Mouse (Mus musculus) E14TG2a.4 (cell line): ENCODE data around the gene Clec4g.

Source experiments
- H3K27me3 ChIP-seq: 2 replicates; pipeline ENCODE4 v1.6.1; 2014; ENCODE audit warnings: low read length, control low read depth; ENCODE audit not compliant: insufficient read depth
- H3K36me3 ChIP-seq: 2 replicates; pipeline ENCODE4 v1.6.1; 2014; ENCODE audit warnings: low read length, control low read depth; ENCODE audit not compliant: insufficient read depth
- H3K4me1 ChIP-seq: replicated peaks from 2 replicates; pipeline ENCODE4 v1.6.1; 2014; ENCODE audit warnings: low read depth, low read length, control low read depth
- H3K4me3 ChIP-seq: replicated peaks from 2 replicates; pipeline ENCODE4 v1.5.1; 2014; ENCODE audit warnings: mild to moderate bottlenecking, low read length
- H3K9me3 ChIP-seq: 2 replicates; pipeline ENCODE4 v1.6.1; 2014; ENCODE audit warnings: low read length, control low read depth
- CTCF ChIP-seq: conservative IDR thresholded peaks from 2 replicates; pipeline ENCODE4 v1.5.1; 2014; ENCODE audit warnings: low read length
- NANOG ChIP-seq: IDR thresholded peaks from 2 replicates; pipeline ENCODE4 v1.6.1; 2014; ENCODE audit warnings: borderline replicate concordance, low read length, mixed read lengths
- POU5F1 ChIP-seq: IDR thresholded peaks from 2 replicates; pipeline ENCODE4 v1.6.1; 2014; ENCODE audit warnings: low read length, borderline replicate concordance

Clec4g gene

DNA sequence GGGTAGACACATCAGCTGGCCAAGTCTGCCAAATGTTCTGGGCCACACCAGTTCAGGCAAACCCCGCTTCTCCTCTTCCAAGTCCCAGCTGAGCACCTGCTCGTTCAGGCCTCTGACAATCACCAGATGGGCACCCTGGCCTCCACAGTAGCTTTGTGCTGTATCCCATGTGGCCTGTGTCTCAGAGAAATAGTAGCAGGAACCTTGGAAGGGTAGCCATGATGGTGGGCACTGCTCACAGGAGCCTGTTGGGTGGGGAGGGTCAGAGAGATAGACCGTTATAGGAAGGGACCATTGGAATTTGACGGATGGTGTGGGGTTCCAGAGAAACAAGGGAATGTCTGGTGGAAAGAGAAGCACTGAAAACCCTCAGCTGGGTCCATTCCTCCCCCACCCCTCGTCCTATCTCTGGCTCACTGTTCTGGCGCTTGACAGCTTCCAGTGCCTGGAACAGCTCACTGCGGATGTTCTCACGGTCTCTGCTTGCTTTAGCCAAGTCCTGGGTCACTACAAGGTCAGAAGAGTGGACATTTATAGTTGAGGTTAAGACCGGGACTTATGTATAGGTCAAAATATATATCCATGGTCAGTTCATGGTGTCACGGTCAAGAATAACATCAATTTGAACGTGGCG, 3.0 kb downstream of the Clec4g start:
- H3K4me3 ChIP-seq: no peak overlapping the region
- no peaks in the 10 kb centered on the region; the same call in 1 of the 2 replicates for H3K27me3 ChIP-seq
- no peak for TF ChIP-seq NANOG
- TF ChIP-seq CTCF: no peak
- no peak for TF ChIP-seq POU5F1
- H3K9me3 ChIP-seq: no peaks in the 10 kb centered on the region
- H3K36me3 ChIP-seq: no peaks in the 10 kb centered on the region
- H3K4me1 ChIP-seq: no peaks in the 10 kb centered on the region; the same call in 1 of the 2 replicates

- Histone ChIP-seq H3K9me3 (no peaks in the 10 kb centered on the region; the same call in 1 of the 2 replicates), H3K4me1 (no peaks in the 10 kb centered on the region), H3K27me3 (no peaks in the 10 kb centered on the region), H3K36me3 (no peaks in the 10 kb centered on the region), H3K4me3 (no peak overlapping the region)
- TF ChIP-seq CTCF: no peak
- no peak for TF ChIP-seq NANOG
- no peak for TF ChIP-seq POU5F1
These were observed 8.8 kb downstream of the Clec4g start for GRCm38 (mm10) chr8:3711646-3712045.

DNA sequence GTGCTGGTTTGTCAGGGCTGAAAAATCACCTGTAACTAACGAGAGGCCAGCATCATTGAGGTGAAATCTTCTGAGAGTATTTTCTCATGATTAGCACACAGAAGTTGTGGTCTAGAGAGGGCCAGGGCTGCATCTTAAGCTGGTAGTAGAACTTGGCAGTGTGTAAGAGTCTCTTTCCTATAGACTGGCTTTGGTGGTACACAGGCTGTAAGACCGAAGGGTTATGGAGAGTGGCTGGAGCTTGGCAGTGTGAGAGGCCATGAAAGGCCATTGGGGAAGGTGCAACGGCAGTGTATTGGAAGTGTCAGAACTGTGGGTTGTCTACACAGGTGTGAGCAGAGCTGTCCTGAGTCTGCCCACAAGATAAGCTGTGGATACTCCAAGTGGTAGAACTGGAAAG, 10.1 kb downstream of the Clec4g start:
- Histone ChIP-seq H3K4me3 (no peak overlapping the region), H3K4me1 (no peaks in the 10 kb centered on the region), H3K9me3 (no peaks in the 10 kb centered on the region; the same call in 1 of the 2 replicates), H3K27me3 (no peaks in the 10 kb centered on the region), H3K36me3 (no peaks in the 10 kb centered on the region)
- TF ChIP-seq NANOG: no peak
- TF ChIP-seq POU5F1: no peak
- TF ChIP-seq CTCF: no peak

DNA sequence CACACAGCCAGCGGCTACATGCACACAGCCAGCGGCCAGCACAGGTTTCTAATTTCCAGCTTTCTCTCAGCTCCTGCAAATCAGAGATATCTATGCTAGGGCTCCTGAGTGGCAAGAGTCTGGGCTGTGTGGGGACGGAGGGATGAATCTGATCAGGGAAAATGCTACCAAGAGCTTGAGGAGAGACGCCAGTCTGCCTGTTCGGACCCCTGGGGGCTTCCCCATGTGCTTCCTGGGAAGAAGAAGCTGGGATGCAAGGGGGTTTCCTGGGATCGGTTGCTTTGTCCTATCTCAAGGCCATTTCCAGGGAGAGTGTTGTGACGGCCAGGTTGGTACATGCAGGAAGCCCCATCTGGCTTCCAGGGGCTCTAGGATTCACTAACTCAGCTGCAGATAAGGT, 12.8 kb downstream of the Clec4g start:
- H3K36me3 ChIP-seq: no peaks in the 10 kb centered on the region
- H3K9me3 ChIP-seq: peaks cover 12% of the 10 kb centered on the region
- H3K4me3 ChIP-seq: no peak overlapping the region
- H3K27me3 ChIP-seq: no peaks in the 10 kb centered on the region
- no peak for TF ChIP-seq CTCF
- no peak for TF ChIP-seq POU5F1
- TF ChIP-seq NANOG: no peak
- no peaks in the 10 kb centered on the region for H3K4me1 ChIP-seq

GRCm38 (mm10) chr8:3705711-3706110, 14.7 kb downstream of the Clec4g start:
- no peaks in the 10 kb centered on the region for H3K36me3 ChIP-seq
- no peak overlapping the region for H3K4me3 ChIP-seq
- H3K4me1 ChIP-seq: no peaks in the 10 kb centered on the region
- no peak for TF ChIP-seq CTCF
- no peak for TF ChIP-seq NANOG
- no peak for TF ChIP-seq POU5F1
- peaks cover 31% of the 10 kb centered on the region for H3K9me3 ChIP-seq
- no peaks in the 10 kb centered on the region for H3K27me3 ChIP-seq

DNA sequence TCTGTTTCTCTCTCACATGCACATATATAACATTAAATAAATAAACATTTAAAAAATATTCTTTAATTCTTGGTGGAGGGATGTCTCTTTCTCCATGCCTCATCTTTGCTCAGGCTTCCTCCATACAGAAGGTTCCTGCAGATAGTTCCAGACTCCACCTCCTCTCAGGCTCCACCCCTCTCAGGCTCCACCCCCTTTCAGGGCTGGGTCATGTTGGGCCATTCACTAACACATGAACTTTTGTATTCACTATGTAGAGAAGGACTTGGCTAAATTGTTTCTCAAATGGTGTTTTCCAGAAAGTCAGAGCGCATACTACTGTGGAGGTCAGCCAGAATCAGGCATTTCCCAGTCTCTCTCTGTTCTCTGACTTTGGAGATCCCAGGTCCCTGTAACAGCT, 19.0 kb downstream of the Clec4g start:
- no peaks in the 10 kb centered on the region for H3K4me1 ChIP-seq
- H3K9me3 ChIP-seq: peaks cover 70% of the 10 kb centered on the region
- TF ChIP-seq CTCF (no peak), NANOG (no peak), POU5F1 (no peak)
- no peak overlapping the region for H3K4me3 ChIP-seq
- no peaks in the 10 kb centered on the region for H3K27me3 ChIP-seq
- H3K36me3 ChIP-seq: no peaks in the 10 kb centered on the region

- Histone ChIP-seq H3K4me3 (no peak within 1 kb of the TSS), H3K9me3 (peaks cover 81% of the 10 kb centered on the region), H3K27me3 (peaks cover 7% of the 10 kb centered on the region; the same call in 1 of the 2 replicates), H3K4me1 (no peaks in the 10 kb centered on the region), H3K36me3 (no peaks in the 10 kb centered on the region)
- no peak for TF ChIP-seq NANOG
- no peak for TF ChIP-seq POU5F1
- no peak for TF ChIP-seq CTCF
These were observed 26.3 kb downstream of the Clec4g start, which contains the start of gene Fcer2a for GRCm38 (mm10) chr8:3694121-3694520. Fcer2a (minus strand) TSS chr8:3694175.

DNA sequence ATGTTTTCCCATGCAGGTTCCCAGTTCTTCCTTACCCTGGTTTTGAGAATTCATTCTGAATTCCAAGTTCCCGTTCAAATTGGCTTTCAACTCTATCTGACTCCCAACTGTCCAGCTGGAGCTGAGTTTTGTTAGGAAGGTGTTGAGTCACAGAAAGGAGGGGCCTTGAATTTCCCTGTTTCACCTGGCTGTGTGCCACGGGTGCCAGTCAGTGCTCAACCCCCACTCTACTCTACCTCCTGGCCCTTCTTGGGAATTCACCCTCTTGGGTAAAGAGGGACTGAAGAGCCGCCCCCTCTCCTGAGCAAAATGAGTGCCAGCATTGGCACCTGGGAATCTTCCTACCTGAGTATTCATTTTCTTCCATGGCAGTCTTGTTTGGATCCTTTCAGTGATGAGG, 29.7 kb downstream of the Clec4g start:
- no peaks in the 10 kb centered on the region for H3K36me3 ChIP-seq

More for the DNA sequence above, 29.7 kb downstream of the Clec4g start:
- H3K9me3 ChIP-seq: peaks cover 53% of the 10 kb centered on the region
- H3K4me1 ChIP-seq: no peaks in the 10 kb centered on the region
- H3K4me3 ChIP-seq: no peak overlapping the region
- no peak for TF ChIP-seq POU5F1
- TF ChIP-seq NANOG: no peak
- no peak for TF ChIP-seq CTCF
- H3K27me3 ChIP-seq: peaks cover 16% of the 10 kb centered on the region
